Mouse (Mus musculus) heart, postnatal 4 days (tissue): ENCODE results near the gene Srpk2. TPM values are rescaled to one million over a fixed set of nuclear protein-coding genes. Genes with fewer than 3 reads are reported as not detected.
"Not testable (repeated sequence)": the region's sequence is repeated elsewhere in the genome, so short reads cannot be mapped to it uniquely, and the experiment has no call there.

Source experiments
- DNase-seq: peaks from one replicate; pipeline ENCODE4 v3.0.0; 2021
- total RNA-seq, 2 experiments: library from RNA; stranded (reverse); gene quantifications; 2 replicates each; pipeline ENCODE4 v1.2.3; 2021

Srpk2 gene
- total RNA-seq, 2 experiments from 2014 or later = 61.5 to 68.3 TPM

GRCm38 (mm10) chr5:23561227-23561626, 123.2 kb downstream of the Srpk2 start:
- DNase-seq = no peak

- DNase-seq = no peak
Measured at GRCm38 (mm10) chr5:23560171-23560570, 124.2 kb downstream of the Srpk2 start.

- no peak for DNase-seq
Measured at GRCm38 (mm10) chr5:23556007-23556770, 128.2 kb downstream of the Srpk2 start.

- not testable (repeated sequence) for DNase-seq
Measured at GRCm38 (mm10) chr5:23553338-23553737, 131.1 kb downstream of the Srpk2 start.

GRCm38 (mm10) chr5:23551687-23552086, 132.7 kb downstream of the Srpk2 start:
- DNase-seq = peak; percentile 72

GRCm38 (mm10) chr5:23535692-23536091, 148.7 kb downstream of the Srpk2 start:
- DNase-seq = no peak

GRCm38 (mm10) chr5:23531541-23532096, 152.8 kb downstream of the Srpk2 start:
- DNase-seq = no peak

- no peak for DNase-seq
Measured at GRCm38 (mm10) chr5:23531100-23531499, 153.3 kb downstream of the Srpk2 start.

GRCm38 (mm10) chr5:23524621-23525020, 159.8 kb downstream of the Srpk2 start:
- no peak for DNase-seq

- no peak for DNase-seq
Measured at GRCm38 (mm10) chr5:23523936-23524335, 160.5 kb downstream of the Srpk2 start.

- DNase-seq = no peak
Measured at GRCm38 (mm10) chr5:23521645-23522044, 162.8 kb downstream of the Srpk2 start.

GRCm38 (mm10) chr5:23519679-23520078, 164.7 kb downstream of the Srpk2 start:
- no peak for DNase-seq

- DNase-seq = peak; percentile 74
Measured at GRCm38 (mm10) chr5:23518673-23519072, 165.7 kb downstream of the Srpk2 start.

- no peak for DNase-seq
Measured at GRCm38 (mm10) chr5:23517839-23518238, 166.6 kb downstream of the Srpk2 start.

GRCm38 (mm10) chr5:23516962-23517361, 167.5 kb downstream of the Srpk2 start:
- no peak for DNase-seq

GRCm38 (mm10) chr5:23515038-23515437, 169.4 kb downstream of the Srpk2 start:
- DNase-seq = no peak

GRCm38 (mm10) chr5:23513468-23513867, 170.9 kb downstream of the Srpk2 start:
- no peak for DNase-seq

- DNase-seq = no peak
Measured at GRCm38 (mm10) chr5:23512556-23512955, 171.9 kb downstream of the Srpk2 start.

- no peak for DNase-seq
Measured at GRCm38 (mm10) chr5:23511456-23511855, 173.0 kb downstream of the Srpk2 start.

GRCm38 (mm10) chr5:23508630-23509029, 175.8 kb downstream of the Srpk2 start:
- DNase-seq = no peak

- no peak for DNase-seq
Measured at GRCm38 (mm10) chr5:23507210-23507609, 177.2 kb downstream of the Srpk2 start.

- no peak for DNase-seq
Measured at GRCm38 (mm10) chr5:23505578-23505977, 178.8 kb downstream of the Srpk2 start.

GRCm38 (mm10) chr5:23502317-23502937, 182.0 kb downstream of the Srpk2 start:
- DNase-seq = no peak
